Mouse (Mus musculus) kidney, adult 2 months (tissue): ENCODE data around the gene Clstn1. TPM values are rescaled to one million over a fixed set of nuclear protein-coding genes. Genes with fewer than 3 reads are reported as not detected.

Experiments
- DNase-seq: peaks from one replicate; pipeline ENCODE4 v3.0.0; 2021
- H3K27ac ChIP-seq: fragments of 200-500 bp; 2 replicates; pipeline ENCODE4 v1.5.1; 2012; ENCODE audit warnings: low read depth, low read length, control low read depth, inconsistent platforms; ENCODE audit not compliant: insufficient read depth
- H3K27me3 ChIP-seq: fragments of 200-500 bp; replicated peaks from 2 replicates; pipeline ENCODE4 v1.6.1; 2012; ENCODE audit warnings: mild to moderate bottlenecking, moderate library complexity, low read length, inconsistent platforms; ENCODE audit not compliant: control insufficient read depth, insufficient read depth
- H3K36me3 ChIP-seq: fragments of 200-500 bp; 2 replicates; pipeline ENCODE4 v1.6.1; 2012; ENCODE audit warnings: mild to moderate bottlenecking, moderate library complexity, low read length, inconsistent platforms; ENCODE audit not compliant: control insufficient read depth, insufficient read depth
- H3K4me1 ChIP-seq: fragments of 200-500 bp; 2 replicates; pipeline ENCODE4 v1.6.1; 2011; ENCODE audit warnings: low read length; ENCODE audit not compliant: control insufficient read depth, insufficient read depth
- H3K4me3 ChIP-seq: fragments of 200-500 bp; 2 replicates; pipeline ENCODE4 v1.5.1; 2011; ENCODE audit warnings: mild to moderate bottlenecking, low read depth, low read length, control low read depth; ENCODE audit not compliant: insufficient read depth
- CTCF ChIP-seq: fragments of 200-500 bp; conservative IDR thresholded peaks from 2 replicates; pipeline ENCODE4 v1.5.1; 2011; ENCODE audit warnings: low read depth, mild to moderate bottlenecking, control low read depth, low read length, moderate library complexity, mixed read lengths; ENCODE audit not compliant: insufficient read depth, insufficient read length
- POLR2A ChIP-seq: fragments of 200-500 bp; IDR thresholded peaks from one replicate; pipeline ENCODE4 v1.6.1; 2011; ENCODE audit warnings: low read depth, low read length, control low read depth
- WGBS: fragments of 180-500 bp; shearing (Covaris S2); methylation state at CpG from one replicate; pipeline ENCODE4 v1.1.7; 2018; 5-methylcytosine and 5-hydroxymethylcytosine counted together
- polyA plus RNA-seq: library from polyadenylated mRNA; depleted of rRNA; stranded (reverse); fragments of >200 nt; gene quantifications from 2 replicates; pipeline ENCODE4 v1.2.3, GENCODE M21; 2012

The Clstn1 gene
- polyA plus RNA-seq, 1 experiment: 44.9 TPM

- H3K4me1 ChIP-seq: peaks cover 14% of the 10 kb centered on the region; the same call in 1 of the 2 replicates
- H3K27ac ChIP-seq: no peak overlapping the region
- WGBS: 90% methylated on average over 9 of the region's 9 CpGs
- H3K36me3 ChIP-seq: no peaks in the 10 kb centered on the region
- no peak overlapping the region for H3K4me3 ChIP-seq
- no peak for DNase-seq
- TF ChIP-seq CTCF: no peak
- H3K27me3 ChIP-seq: no peaks in the 10 kb centered on the region
Measured at GRCm38 (mm10) chr4:149576061-149576460, 10.2 kb upstream of the Clstn1 start.

- WGBS: 51% methylated on average over 4 of the region's 4 CpGs
Measured at GRCm38 (mm10) chr4:149576993-149577548, 9.2 kb upstream of the Clstn1 start.

GRCm38 (mm10) chr4:149578085-149578681 lies 8.1 kb upstream of the Clstn1 start:
- 58% methylated on average over 13 of the region's 13 CpGs for WGBS
- DNase-seq: no peak
- Histone ChIP-seq H3K4me3 (no peak overlapping the region), H3K4me1 (0 out of 2 replicates have a peak, but pooled peaks cover under 1% of the 10 kb centered on the region), H3K36me3 (no peaks in the 10 kb centered on the region), H3K27me3 (no peaks in the 10 kb centered on the region), H3K27ac (no peak overlapping the region)
- TF ChIP-seq CTCF: no peak
- no peak for TF ChIP-seq POLR2A

More at GRCm38 (mm10) chr4:149576993-149577548, 9.2 kb upstream of the Clstn1 start:
- no peaks in the 10 kb centered on the region for H3K36me3 ChIP-seq
- H3K4me1 ChIP-seq: 0 out of 2 replicates have a peak, but pooled peaks cover 6% of the 10 kb centered on the region
- no peak for DNase-seq
- no peaks in the 10 kb centered on the region for H3K27me3 ChIP-seq
- no peak overlapping the region for H3K4me3 ChIP-seq
- TF ChIP-seq CTCF (no peak), POLR2A (no peak)
- no peak overlapping the region for H3K27ac ChIP-seq

- Histone ChIP-seq H3K4me3 (no peak overlapping the region), H3K27me3 (no peaks in the 10 kb centered on the region), H3K36me3 (no peaks in the 10 kb centered on the region), H3K4me1 (no peaks in the 10 kb centered on the region), H3K27ac (no peak overlapping the region)
- no peak for DNase-seq
- WGBS: 54% methylated on average over 7 of the region's 7 CpGs
- TF ChIP-seq CTCF (no peak), POLR2A (no peak)
Measured at GRCm38 (mm10) chr4:149578831-149579230, 7.4 kb upstream of the Clstn1 start.

- Histone ChIP-seq H3K4me3 (no peak overlapping the region), H3K4me1 (no peaks in the 10 kb centered on the region), H3K27ac (no peak overlapping the region), H3K27me3 (no peaks in the 10 kb centered on the region), H3K36me3 (no peaks in the 10 kb centered on the region)
- DNase-seq: no peak
- TF ChIP-seq POLR2A (no peak), CTCF (no peak)
- 85% methylated on average over 8 of the region's 8 CpGs for WGBS
Measured at GRCm38 (mm10) chr4:149585236-149585635, 1.0 kb upstream of the Clstn1 start.

- TF ChIP-seq CTCF (no peak), POLR2A (no peak)
- Histone ChIP-seq H3K4me3 (peak overlapping the region; percentile 90), H3K27ac (no peak overlapping the region), H3K4me1 (no peaks in the 10 kb centered on the region), H3K27me3 (no peaks in the 10 kb centered on the region), H3K36me3 (no peaks in the 10 kb centered on the region)
- DNase-seq: peak; percentile 23
- 2% methylated on average over 72 of the region's 72 CpGs for WGBS
Measured at GRCm38 (mm10) chr4:149586783-149587595, 721 bp downstream of the Clstn1 start.

- Histone ChIP-seq H3K36me3 (no peaks in the 10 kb centered on the region), H3K4me1 (no peaks in the 10 kb centered on the region), H3K27ac (no peak overlapping the region), H3K4me3 (peak overlapping the region; percentile 90), H3K27me3 (no peaks in the 10 kb centered on the region)
- WGBS: 43% methylated on average over 24 of the region's 24 CpGs
- no peak for DNase-seq
- no peak for TF ChIP-seq CTCF
- TF ChIP-seq POLR2A: no peak
Measured at GRCm38 (mm10) chr4:149587596-149588168, 1.4 kb downstream of the Clstn1 start.
